22 mouse cellular contexts compared by ENCODE assay signal in the genomic region with DNA sequence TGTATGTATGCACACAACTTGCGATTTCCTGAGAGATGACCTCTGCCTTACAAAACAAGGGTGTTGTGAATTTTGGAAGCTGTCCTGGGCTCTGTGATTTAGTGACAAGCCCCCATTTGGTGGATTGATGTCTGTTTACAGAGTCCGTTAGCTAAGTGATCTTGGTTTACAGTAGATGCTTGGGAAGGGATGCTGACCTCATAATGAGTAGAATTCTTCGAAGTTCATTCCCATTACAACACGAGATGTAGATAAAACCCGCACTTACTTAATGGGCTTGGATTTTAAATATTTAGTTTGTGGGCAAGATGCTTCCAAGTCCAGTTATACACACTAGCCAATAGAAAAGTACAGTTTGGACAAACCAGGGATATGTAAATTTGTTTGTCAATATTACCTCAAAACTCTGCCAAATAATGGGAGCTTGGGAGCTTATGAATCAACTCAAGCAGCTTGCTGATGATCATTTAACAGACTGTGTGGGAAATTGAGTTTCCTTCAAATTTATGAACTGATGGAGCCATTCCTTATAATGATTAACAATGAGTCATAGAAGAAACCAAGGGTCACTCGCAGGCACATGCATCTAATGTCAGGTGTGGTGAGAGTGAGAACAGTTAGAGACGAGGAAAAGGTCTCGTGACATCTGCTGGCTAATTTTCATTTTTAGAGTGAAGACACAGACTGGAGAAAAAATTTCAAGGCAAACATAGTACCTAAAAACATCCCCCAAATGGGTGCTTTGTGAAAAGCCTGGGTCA.
A peak's percentile ranks its signal among the peaks of the same experiment; 100 is the strongest.
DNase-seq lines count a peak whose midpoint lies in the region; ATAC-seq and TF ChIP-seq lines count a peak whose summit lies in the region.
"Had no signal": no experiment of that assay in that cellular context is flagged by ENCODE, and none has a peak within 500 bp of the region (broad histone marks: within the 10 kb centered on the region; RNA-seq: fewer than 3 reads in every experiment).

No protein-coding gene starts in this region.

- H3K9me3 ChIP-seq in lung, postnatal 0 days (ENCODE audit: low read length), result no peaks in the 10 kb centered on the region
- no peaks in the 10 kb centered on the region for H3K9me3 ChIP-seq in stomach, embryonic 16.5 days (replicated peaks; ENCODE audit: control insufficient read depth, low read length)
- H3K9me3 ChIP-seq: embryonic facial prominence, embryonic 12.5 days; forebrain, embryonic 15.5 days; G1E; heart, embryonic 15.5 days had no signal

- TF ChIP-seq EP300 in lung, postnatal 0 days (IDR thresholded peaks at IDR 0.05), result peak; percentile 33; the same call in 1 of the 2 replicates

- no peak for TF ChIP-seq POLR2A in kidney, adult 2 months (IDR thresholded peaks at IDR 0.05; ENCODE audit: low read depth, low read length)

- ATAC-seq in lung, postnatal 0 days, result no peak
- ATAC-seq in stomach, embryonic 16.5 days (ENCODE audit: insufficient read depth, low FRiP score), result peak; percentile 37; the same call in 1 of the 2 replicates
- ATAC-seq: CD4-positive, CD25-positive, alpha-beta regulatory T cell, adult 4 months; forebrain, embryonic 15.5 days had no signal

- no peaks in the 10 kb centered on the region for H3K36me3 ChIP-seq in kidney, adult 2 months (ENCODE audit: control insufficient read depth, insufficient read depth, low read length)
- H3K36me3 ChIP-seq in lung, postnatal 0 days (ENCODE audit: insufficient read depth, low read length), result no peaks in the 10 kb centered on the region
- H3K36me3 ChIP-seq in stomach, embryonic 16.5 days (ENCODE audit: control insufficient read depth, insufficient read depth, low read length), result no peaks in the 10 kb centered on the region
- H3K36me3 ChIP-seq: embryonic facial prominence, embryonic 12.5 days; forebrain, embryonic 15.5 days; G1E; heart, embryonic 15.5 days had no signal

- no peak overlapping the region for H3K4me2 ChIP-seq in lung, postnatal 0 days (replicated peaks; ENCODE audit: low read depth, low read length)
- no peak overlapping the region for H3K4me2 ChIP-seq in stomach, embryonic 16.5 days (ENCODE audit: low read depth, low read length)
- H3K4me2 ChIP-seq: embryonic facial prominence, embryonic 12.5 days; forebrain, embryonic 15.5 days; heart, embryonic 11.5 days; heart, embryonic 15.5 days had no signal

- H3K27me3 ChIP-seq in kidney, adult 2 months (replicated peaks; ENCODE audit: control insufficient read depth, insufficient read depth, low read length), result no peaks in the 10 kb centered on the region
- H3K27me3 ChIP-seq in lung, postnatal 0 days (replicated peaks; ENCODE audit: insufficient read depth, low read length), result no peaks in the 10 kb centered on the region
- H3K27me3 ChIP-seq in stomach, embryonic 16.5 days (ENCODE audit: control insufficient read depth, insufficient read depth, low read length), result no peaks in the 10 kb centered on the region
- H3K27me3 ChIP-seq: embryonic facial prominence, embryonic 12.5 days; forebrain, embryonic 15.5 days; heart, embryonic 15.5 days had no signal

- H3K27ac ChIP-seq in kidney, adult 2 months (ENCODE audit: insufficient read depth, low read depth, low read length), result no peak overlapping the region
- no peak overlapping the region for H3K27ac ChIP-seq in lung, postnatal 0 days (ENCODE audit: low read length)
- H3K27ac ChIP-seq in stomach, embryonic 16.5 days (ENCODE audit: low read length), result no peak overlapping the region
- H3K27ac ChIP-seq: embryonic facial prominence, embryonic 12.5 days; forebrain, embryonic 15.5 days; heart, adult 2 months; heart, embryonic 15.5 days had no signal

- H3K9ac ChIP-seq in lung, postnatal 0 days (replicated peaks; ENCODE audit: low read depth), result no peak overlapping the region
- no peak overlapping the region for H3K9ac ChIP-seq in stomach, embryonic 16.5 days (ENCODE audit: low read length)
- H3K9ac ChIP-seq: embryonic facial prominence, embryonic 12.5 days; forebrain, embryonic 15.5 days; heart, embryonic 15.5 days had no signal

- H3K4me1 ChIP-seq in kidney, adult 2 months (ENCODE audit: control insufficient read depth, insufficient read depth, low read length), result no peaks in the 10 kb centered on the region
- H3K4me1 ChIP-seq in lung, postnatal 0 days (ENCODE audit: insufficient read depth, low read depth, low read length), result no peaks in the 10 kb centered on the region
- H3K4me1 ChIP-seq in stomach, embryonic 16.5 days (ENCODE audit: control insufficient read depth, insufficient read depth, low read length), result no peaks in the 10 kb centered on the region
- H3K4me1 ChIP-seq: forebrain, embryonic 15.5 days had no signal

- peak; percentile 47 for DNase-seq in kidney, adult 2 months
- no peak for DNase-seq in kidney, postnatal 25 days
- DNase-seq in kidney, postnatal 36 days, result peak; percentile 8 to 24
- no peak for DNase-seq in kidney, postnatal 14 days
- DNase-seq in lung, postnatal 0 days (ENCODE audit: low spot score), result no peak
- DNase-seq in lung, postnatal 25 days (ENCODE audit: low spot score), result no peak
- DNase-seq in left cerebral cortex, postnatal 4 days, result no peak
- DNase-seq: adrenal gland, postnatal 10 days; B cell, adult 2 months; cerebellum, adult 11 months; cerebellum, adult 8-10 months; cerebellum, postnatal 14 days; gastrocnemius, postnatal 14 days; heart, adult 2 months; heart, postnatal 14 days had no signal

- no peak for TF ChIP-seq CTCF in kidney, adult 2 months (conservative IDR thresholded peaks at IDR 0.05; ENCODE audit: insufficient read depth, insufficient read length, low read depth, low read length)
- no peak for TF ChIP-seq CTCF in lung, postnatal 0 days (IDR thresholded peaks at IDR 0.05)

- intact Hi-C loops in left cerebral cortex, postnatal 4 days (cut with DNase I), result no loop called here

- H3K4me3 ChIP-seq in kidney, adult 2 months (ENCODE audit: insufficient read depth, low read depth, low read length), result no peak overlapping the region
- H3K4me3 ChIP-seq in lung, postnatal 0 days (ENCODE audit: low read depth, low read length), result no peak overlapping the region
- H3K4me3 ChIP-seq in stomach, embryonic 16.5 days (replicated peaks; ENCODE audit: low read length), result no peak overlapping the region
- H3K4me3 ChIP-seq: embryonic facial prominence, embryonic 12.5 days; forebrain, embryonic 15.5 days; heart, adult 2 months; heart, embryonic 15.5 days had no signal

- WGBS in kidney, adult 2 months, result 71% methylated on average over 8 of the region's 8 CpGs
- WGBS in lung, postnatal 0 days, result 37% methylated on average over 8 of the region's 8 CpGs
- WGBS in stomach, embryonic 16.5 days, result 33% methylated on average over 8 of the region's 8 CpGs

Comparison
In these comparisons a context has a peak if more than half of its experiments do, and no peak if none do; other contexts are left out.
1. DNase-seq: peak in kidney, adult 2 months (single experiment) and kidney, postnatal 36 days (2 of 2); none in kidney, postnatal 25 days (0 of 2), kidney, postnatal 14 days (single experiment), lung, postnatal 0 days (single experiment), lung, postnatal 25 days (single experiment) and left cerebral cortex, postnatal 4 days (single experiment).